Mouse (Mus musculus) left cerebral cortex, adult 6 months (tissue): ENCODE data around the gene Dusp8. TPM values are rescaled to one million over a fixed set of nuclear protein-coding genes. Genes with fewer than 3 reads are reported as not detected.

Source experiments
- long read RNA-seq, 2 experiments: library from polyadenylated mRNA; unstranded; transcript quantifications; one replicate each; pipeline ENCODE4 v2.0.0; 2019 to 2020
- polyA plus RNA-seq: library from polyadenylated mRNA; unstranded; fragments of <200 nt; fragmentation: Nextera tagmentation; gene quantifications from 2 replicates; pipeline ENCODE4 v1.2.3, GENCODE M21; 2021

Dusp8 gene
- polyA plus RNA-seq = 64.9 and 105 TPM in 2 replicates
- long read RNA-seq, experiment 1, full-length matches to known transcripts = 31 of 82 reads
- long read RNA-seq, experiment 1, partial matches to known transcripts = 15 of 82 reads
- long read RNA-seq, experiment 1, other reads (novel, unspliced or antisense) = 36 of 82 reads
- long read RNA-seq, experiment 2, partial matches to known transcripts = 0 of 60 reads
- long read RNA-seq, experiment 2, other reads (novel, unspliced or antisense) = 60 of 60 reads

GRCm38 (mm10) chr7:142095183-142095931 lies at the start of gene Dusp8:
TSS of gene Dusp8 (minus strand) at chr7:142095843.

GRCm38 (mm10) chr7:142144507-142144906 lies 48.9 kb upstream of the Dusp8 start, which contains the start of gene Gm45337:
TSS of gene Gm45337 (minus strand) at chr7:142144607.

GRCm38 (mm10) chr7:142135934-142136333 lies 40.3 kb upstream of the Dusp8 start, which contains the start of gene Gm39115:
TSS of gene Gm39115 (minus strand) at chr7:142136034.

GRCm38 (mm10) chr7:142120629-142121028 lies 25.0 kb upstream of the Dusp8 start, which contains the start of gene Gm45618:
TSS of gene Gm45618 (minus strand) at chr7:142120729.

GRCm38 (mm10) chr7:142060931-142061565 lies 34.6 kb downstream of the Dusp8 start, which contains the start of gene Mob2:
TSS of gene Mob2 (minus strand) at chr7:142061065.

Other genes with a start within 250 kb of the Dusp8 start
- gene Tollip, start 177.3 kb downstream of the Dusp8 start, polyA plus RNA-seq = 51.7 and 70.3 TPM in 2 replicates
- gene Brsk2, start 146.1 kb downstream of the Dusp8 start, polyA plus RNA-seq = 30.2 and 35.1 TPM in 2 replicates
- 49.3 and 57.8 TPM in 2 replicates for gene Mob2, start 34.8 kb downstream of the Dusp8 start, polyA plus RNA-seq
- gene Gm45618, start 24.9 kb upstream of the Dusp8 start, polyA plus RNA-seq = not detected in 2 replicates
- gene Gm39115, start 40.2 kb upstream of the Dusp8 start, polyA plus RNA-seq = not detected in 2 replicates
- gene Gm45337, start 48.8 kb upstream of the Dusp8 start, polyA plus RNA-seq = not detected in 2 replicates
- gene Gm29735, start 61.3 kb upstream of the Dusp8 start, polyA plus RNA-seq = not detected in 2 replicates
- not detected in 2 replicates for gene Gm4553, start 69.9 kb upstream of the Dusp8 start, polyA plus RNA-seq
- gene Krtap5-2, start 80.2 kb upstream of the Dusp8 start, polyA plus RNA-seq = not detected in 2 replicates
- not detected in 2 replicates for gene Gm10153, start 94.5 kb upstream of the Dusp8 start, polyA plus RNA-seq
- gene Krtap5-3, start 105.5 kb upstream of the Dusp8 start, polyA plus RNA-seq = not detected in 2 replicates
- not detected in 2 replicates for gene Gm7579, start 116.0 kb upstream of the Dusp8 start, polyA plus RNA-seq
- gene Krtap5-5, start 134.1 kb upstream of the Dusp8 start, polyA plus RNA-seq = not detected in 2 replicates
- not detected in 2 replicates for gene Gm40460, start 145.2 kb upstream of the Dusp8 start, polyA plus RNA-seq
- gene Gm2431, start 162.5 kb upstream of the Dusp8 start, polyA plus RNA-seq = not detected in 2 replicates
- gene Gm4559, start 178.5 kb upstream of the Dusp8 start, polyA plus RNA-seq = not detected in 2 replicates
- not detected in 2 replicates for gene Krtap5-1, start 201.3 kb upstream of the Dusp8 start, polyA plus RNA-seq
- not detected in 2 replicates for gene Krtap5-4, start 207.7 kb upstream of the Dusp8 start, polyA plus RNA-seq